Mouse (Mus musculus) embryonic fibroblast, embryonic 13.5 days (primary cell): ENCODE data around the gene Tenm2. TPM values are rescaled to one million over a fixed set of nuclear protein-coding genes. Genes with fewer than 3 reads are reported as not detected.

Source experiments
- H3K27ac ChIP-seq: 2 replicates; pipeline ENCODE4 v1.5.1; 2012; ENCODE audit warnings: low read length, control low read depth, inconsistent platforms; ENCODE audit not compliant: insufficient read depth
- H3K4me1 ChIP-seq: 2 replicates; pipeline ENCODE4 v1.6.1; 2011; ENCODE audit warnings: low read length; ENCODE audit not compliant: control insufficient read depth, insufficient read depth
- H3K4me3 ChIP-seq: 2 replicates; pipeline ENCODE4 v1.5.1; 2011; ENCODE audit warnings: mild to moderate bottlenecking, control low read depth, low read length; ENCODE audit not compliant: insufficient read depth
- CTCF ChIP-seq: IDR thresholded peaks from 2 replicates; pipeline ENCODE4 v1.5.1; 2011; ENCODE audit warnings: mild to moderate bottlenecking, control low read depth, low read length, moderate library complexity, borderline replicate concordance; ENCODE audit not compliant: insufficient read depth
- POLR2A ChIP-seq: IDR thresholded peaks from 2 replicates; pipeline ENCODE4 v1.6.1; 2011; ENCODE audit warnings: low read depth, mild to moderate bottlenecking, control low read depth, low read length, moderate library complexity
- polyA plus RNA-seq: library from polyadenylated mRNA; stranded (reverse); fragments of >200 nt; gene quantifications from 2 replicates; pipeline ENCODE4 v1.2.4, GENCODE M21; 2011; ENCODE audit warnings: low read depth; ENCODE audit not compliant: missing spikeins, insufficient read length

Gene Tenm2
- polyA plus RNA-seq, 1 experiment, result 0.05 TPM

GRCm38 (mm10) chr11:36535591-36535990, 700.2 kb downstream of the Tenm2 start:
- Histone ChIP-seq H3K4me1 (peaks cover 3% of the 10 kb centered on the region; the same call in 1 of the 2 replicates), H3K27ac (no peak overlapping the region), H3K4me3 (no peak overlapping the region)
- TF ChIP-seq CTCF (no peak), POLR2A (no peak)

- no peak for TF ChIP-seq CTCF
- no peak for TF ChIP-seq POLR2A
- Histone ChIP-seq H3K27ac (no peak overlapping the region), H3K4me1 (peaks cover 3% of the 10 kb centered on the region; the same call in 1 of the 2 replicates)
Observed at GRCm38 (mm10) chr11:36531614-36532013, 704.1 kb downstream of the Tenm2 start.

GRCm38 (mm10) chr11:36527509-36527908, 708.3 kb downstream of the Tenm2 start:
- Histone ChIP-seq H3K4me1 (peaks cover 3% of the 10 kb centered on the region; the same call in 1 of the 2 replicates), H3K4me3 (no peak overlapping the region), H3K27ac (no peak overlapping the region)
- no peak for TF ChIP-seq POLR2A
- no peak for TF ChIP-seq CTCF

More at GRCm38 (mm10) chr11:36531614-36532013, 704.1 kb downstream of the Tenm2 start:
- H3K4me3 ChIP-seq, result no peak overlapping the region

- TF ChIP-seq POLR2A (no peak), CTCF (peak; percentile 77)
- Histone ChIP-seq H3K4me1 (peaks cover under 1% of the 10 kb centered on the region; the same call in 1 of the 2 replicates), H3K27ac (no peak overlapping the region), H3K4me3 (no peak overlapping the region)
Observed at GRCm38 (mm10) chr11:36526381-36526780, 709.4 kb downstream of the Tenm2 start.

GRCm38 (mm10) chr11:36512468-36512867, 723.3 kb downstream of the Tenm2 start:
- TF ChIP-seq CTCF, result no peak
- no peak for TF ChIP-seq POLR2A
- H3K27ac ChIP-seq, result no peak overlapping the region
- H3K4me3 ChIP-seq, result no peak overlapping the region
- H3K4me1 ChIP-seq, result no peaks in the 10 kb centered on the region

- no peak overlapping the region for H3K27ac ChIP-seq
- H3K4me3 ChIP-seq, result no peak overlapping the region
- no peaks in the 10 kb centered on the region for H3K4me1 ChIP-seq
- no peak for TF ChIP-seq POLR2A
- no peak for TF ChIP-seq CTCF
Observed at GRCm38 (mm10) chr11:36508312-36508711, 727.5 kb downstream of the Tenm2 start.

GRCm38 (mm10) chr11:36494898-36495548, 740.7 kb downstream of the Tenm2 start:
- Histone ChIP-seq H3K27ac (no peak overlapping the region), H3K4me1 (no peaks in the 10 kb centered on the region), H3K4me3 (no peak overlapping the region)
- TF ChIP-seq POLR2A (no peak), CTCF (no peak)

GRCm38 (mm10) chr11:36492274-36492673, 743.5 kb downstream of the Tenm2 start:
- H3K4me3 ChIP-seq, result no peak overlapping the region
- no peaks in the 10 kb centered on the region for H3K4me1 ChIP-seq
- H3K27ac ChIP-seq, result no peak overlapping the region
- no peak for TF ChIP-seq POLR2A
- TF ChIP-seq CTCF, result no peak

GRCm38 (mm10) chr11:36490085-36490484, 745.7 kb downstream of the Tenm2 start:
- H3K4me3 ChIP-seq, result no peak overlapping the region
- no peak overlapping the region for H3K27ac ChIP-seq
- TF ChIP-seq CTCF (no peak), POLR2A (no peak)
- H3K4me1 ChIP-seq, result no peaks in the 10 kb centered on the region

- TF ChIP-seq CTCF (no peak), POLR2A (no peak)
- H3K4me3 ChIP-seq, result no peak overlapping the region
- H3K4me1 ChIP-seq, result no peaks in the 10 kb centered on the region
- no peak overlapping the region for H3K27ac ChIP-seq
Observed at GRCm38 (mm10) chr11:36488666-36489065, 747.1 kb downstream of the Tenm2 start.
